Mouse (Mus musculus) brain, embryonic 18.5 days (tissue): ENCODE results near the gene Galt.

Experiments
- DNase-seq: peaks from one replicate; pipeline ENCODE4 v3.0.0-alpha.2; 2012; ENCODE audit warnings: low read depth, low spot score

Gene Galt

DNA sequence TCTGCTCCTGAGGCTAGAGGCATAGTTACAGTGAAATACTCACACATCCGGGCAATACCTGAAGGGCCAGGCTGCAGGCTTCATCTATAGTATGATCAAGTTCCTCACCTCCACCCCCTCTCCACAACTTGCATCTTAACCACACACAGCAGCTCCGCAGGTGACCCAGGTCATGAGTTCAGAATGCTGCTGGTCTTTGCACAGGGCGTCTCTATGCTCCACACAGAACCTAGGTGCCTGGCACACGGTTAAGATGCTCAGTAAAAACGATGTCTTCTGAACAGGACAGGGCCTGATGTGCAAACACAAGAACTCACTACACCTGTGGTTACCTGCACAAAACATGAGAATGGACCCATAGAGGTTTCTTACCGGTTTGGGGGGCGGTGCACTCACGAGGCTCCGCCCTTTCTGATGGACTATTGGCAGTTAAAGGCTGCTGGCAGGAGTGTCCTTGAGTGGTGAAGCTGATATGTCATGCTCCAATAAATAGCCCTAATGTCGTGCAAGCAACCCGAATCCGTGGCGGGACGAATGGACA lies at the start of gene Galt:
TSS of gene Galt (plus strand) at position 432 of the 541 bp plus-strand sequence.
- DNase-seq, result no peak

DNA sequence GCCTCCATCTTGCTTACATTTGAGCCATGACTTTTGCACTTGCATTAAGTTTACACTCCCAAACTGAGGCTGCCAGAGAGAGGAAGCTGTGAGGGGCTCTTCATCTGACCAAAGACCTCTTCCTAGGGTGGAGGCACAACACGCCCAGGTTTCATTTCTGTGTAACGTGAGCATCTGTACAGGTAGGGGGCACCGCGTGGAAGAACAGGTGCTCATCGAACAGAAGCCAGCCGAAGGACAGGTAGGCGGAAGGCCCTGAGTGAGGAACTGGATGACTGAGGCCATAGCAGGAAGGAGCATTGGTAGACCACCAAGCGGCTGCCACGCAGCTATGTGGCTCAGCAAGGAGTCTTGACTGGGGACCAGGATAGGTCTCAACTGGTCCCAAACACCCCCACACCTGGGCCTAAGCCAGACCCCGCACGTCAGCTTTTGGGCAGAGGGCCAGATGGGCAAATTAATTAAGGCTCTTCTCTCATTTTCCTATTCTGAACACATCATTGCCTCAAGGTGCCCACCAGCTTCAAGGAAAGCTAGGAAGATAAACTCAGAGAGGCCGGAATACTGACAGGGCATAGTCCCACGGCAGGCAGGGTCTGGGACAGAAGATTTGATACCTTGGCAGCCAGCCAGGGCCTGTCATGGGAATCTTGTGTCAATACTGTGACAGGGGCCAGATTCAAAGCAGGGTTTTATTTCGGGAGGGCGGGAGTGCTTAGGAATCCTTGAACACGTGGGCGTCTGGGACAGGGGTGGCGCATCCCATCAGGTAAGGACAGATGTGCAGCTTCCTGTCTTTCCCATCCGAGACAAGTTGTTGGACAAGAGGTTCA lies 48.9 kb upstream of the Galt start:
- no peak for DNase-seq

DNA sequence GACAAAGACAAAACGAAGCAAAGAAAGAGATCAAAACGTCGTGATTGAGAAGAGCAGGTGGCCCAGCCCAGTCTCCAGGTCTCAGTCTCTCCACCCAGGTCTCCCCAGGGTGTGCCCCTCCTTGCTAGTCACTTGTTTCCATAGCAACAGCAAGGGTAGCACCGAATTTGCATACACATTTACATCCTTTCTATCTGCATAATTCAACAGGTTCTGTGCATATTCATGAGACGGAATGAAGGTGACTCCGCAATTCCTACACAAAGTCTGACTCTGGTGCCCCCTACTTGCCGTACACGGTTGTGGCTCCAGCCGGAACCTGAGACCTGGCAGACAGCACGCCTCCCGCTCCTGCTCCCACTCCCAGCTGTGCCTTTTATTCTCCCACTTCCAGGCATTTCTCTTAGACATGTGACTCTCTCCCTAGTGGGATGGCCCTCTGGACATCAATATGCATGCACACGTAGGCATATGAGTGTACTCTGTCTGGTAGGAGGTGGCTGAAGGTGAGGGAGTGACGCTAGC lies 48.0 kb upstream of the Galt start:
- peak; percentile 73 for DNase-seq

DNA sequence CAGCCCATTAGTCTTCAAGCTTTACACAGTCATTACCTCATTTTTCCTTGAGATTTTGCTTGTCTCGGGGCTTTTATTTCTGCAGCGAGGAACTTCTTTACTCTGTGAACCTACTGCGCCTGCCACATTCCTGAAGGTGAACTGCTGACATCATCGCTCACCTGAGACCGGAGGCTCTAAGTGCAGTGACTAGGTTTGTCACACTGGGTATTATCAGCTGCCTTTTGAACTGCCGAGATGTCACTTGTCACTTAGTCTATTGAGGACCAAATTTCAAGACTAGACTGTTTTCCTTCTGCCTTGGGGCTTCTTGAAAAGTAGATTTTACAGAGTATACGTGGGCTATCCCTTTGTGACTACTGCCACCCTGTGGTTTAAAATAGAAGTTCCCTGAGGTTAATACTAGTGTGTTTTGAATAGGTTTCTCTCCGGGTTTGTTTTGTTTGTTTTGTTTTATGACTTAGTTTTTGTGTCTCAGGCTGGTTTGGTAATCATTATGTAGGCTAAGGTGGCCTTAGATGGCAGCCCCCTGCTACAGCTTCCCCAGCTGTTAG lies 46.8 kb upstream of the Galt start:
- no peak for DNase-seq

DNA sequence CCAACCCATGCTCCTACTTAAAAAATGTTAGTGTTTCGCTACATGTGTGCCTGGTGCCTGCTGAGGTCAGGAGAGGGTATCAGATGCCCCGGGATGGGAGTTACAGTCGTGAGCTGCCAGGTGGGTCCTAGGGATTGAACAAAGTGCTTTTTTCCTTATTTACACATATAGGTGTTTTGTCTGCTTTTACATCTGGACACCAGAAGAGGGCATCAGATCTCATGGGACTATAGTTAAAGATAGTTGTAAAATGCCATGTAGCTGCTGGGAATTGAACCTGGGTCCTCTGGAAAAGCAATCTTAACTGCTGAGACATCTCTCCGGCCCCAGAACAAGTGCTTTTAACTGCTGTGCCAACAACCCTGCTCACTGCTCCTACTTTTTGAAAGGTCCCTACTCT lies 44.8 kb upstream of the Galt start:
- no peak for DNase-seq

DNA sequence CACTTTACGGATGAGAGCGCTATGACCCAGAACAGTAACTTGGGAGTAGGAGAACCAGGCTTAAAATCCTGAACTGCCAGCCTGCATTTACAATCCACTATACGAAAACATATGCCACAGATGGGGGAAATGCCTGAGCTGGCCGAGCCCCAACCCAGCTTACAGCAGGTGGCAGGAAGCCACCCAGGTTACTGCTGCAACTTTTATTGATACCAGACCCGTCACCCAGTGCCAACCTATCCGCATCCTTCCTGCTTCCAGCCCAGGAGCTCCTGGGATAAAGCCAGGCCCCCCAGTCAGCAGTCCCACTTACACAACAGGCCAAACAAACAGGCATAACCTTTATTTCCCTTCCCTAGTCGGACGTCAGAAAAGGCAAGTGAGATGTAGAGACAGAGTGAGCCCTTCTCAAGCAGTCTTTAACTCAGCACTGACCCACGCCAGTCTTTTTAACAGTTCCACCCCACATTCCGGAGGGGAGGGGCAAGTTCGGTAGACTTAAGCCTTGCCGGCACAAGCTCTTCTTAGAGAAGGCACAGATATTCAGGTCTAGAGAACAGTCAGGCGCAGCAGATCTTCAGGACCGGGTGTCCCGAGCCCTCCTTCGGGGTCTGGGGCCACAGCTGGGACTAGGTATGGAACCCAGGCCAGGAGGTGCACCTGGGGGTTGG lies 43.2 kb upstream of the Galt start:
- DNase-seq, result no peak

DNA sequence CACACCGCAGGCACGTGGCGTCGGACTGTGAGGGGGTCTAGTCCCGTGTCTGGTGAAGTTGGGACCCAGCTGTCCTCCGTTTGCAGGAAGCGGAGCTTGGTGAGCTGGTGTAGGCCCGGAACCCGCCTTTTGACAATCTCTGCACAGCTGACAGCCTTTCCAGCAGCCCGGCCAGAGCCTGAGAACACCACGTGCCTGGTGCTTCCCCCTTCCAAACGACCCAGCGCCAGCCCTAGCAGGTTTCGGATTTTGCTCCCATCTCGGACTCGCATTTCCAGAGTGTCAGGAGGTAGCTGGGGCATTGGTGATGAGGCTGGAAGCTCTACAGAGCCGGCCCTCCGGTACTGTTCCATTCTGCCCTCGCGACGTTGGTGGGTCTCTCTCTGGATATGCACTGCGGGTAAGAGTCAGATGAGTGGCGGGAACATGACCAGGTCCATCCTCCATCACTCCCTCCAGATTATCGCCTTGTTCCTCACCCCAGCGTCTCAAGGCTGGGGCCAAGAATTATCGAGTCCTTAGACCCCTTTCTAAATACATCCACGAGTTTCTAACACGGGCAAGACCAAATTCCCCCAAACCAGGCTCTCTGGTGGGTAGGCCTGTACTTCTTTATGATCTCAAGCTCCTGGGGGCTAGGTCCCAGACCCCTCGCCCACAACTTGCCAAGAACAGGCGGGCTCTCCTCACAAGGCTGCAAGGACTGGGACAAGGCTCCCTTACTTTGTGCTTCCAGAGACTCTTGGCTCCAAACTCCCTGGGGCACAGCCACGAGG lies 42.4 kb upstream of the Galt start:
- no peak for DNase-seq

DNA sequence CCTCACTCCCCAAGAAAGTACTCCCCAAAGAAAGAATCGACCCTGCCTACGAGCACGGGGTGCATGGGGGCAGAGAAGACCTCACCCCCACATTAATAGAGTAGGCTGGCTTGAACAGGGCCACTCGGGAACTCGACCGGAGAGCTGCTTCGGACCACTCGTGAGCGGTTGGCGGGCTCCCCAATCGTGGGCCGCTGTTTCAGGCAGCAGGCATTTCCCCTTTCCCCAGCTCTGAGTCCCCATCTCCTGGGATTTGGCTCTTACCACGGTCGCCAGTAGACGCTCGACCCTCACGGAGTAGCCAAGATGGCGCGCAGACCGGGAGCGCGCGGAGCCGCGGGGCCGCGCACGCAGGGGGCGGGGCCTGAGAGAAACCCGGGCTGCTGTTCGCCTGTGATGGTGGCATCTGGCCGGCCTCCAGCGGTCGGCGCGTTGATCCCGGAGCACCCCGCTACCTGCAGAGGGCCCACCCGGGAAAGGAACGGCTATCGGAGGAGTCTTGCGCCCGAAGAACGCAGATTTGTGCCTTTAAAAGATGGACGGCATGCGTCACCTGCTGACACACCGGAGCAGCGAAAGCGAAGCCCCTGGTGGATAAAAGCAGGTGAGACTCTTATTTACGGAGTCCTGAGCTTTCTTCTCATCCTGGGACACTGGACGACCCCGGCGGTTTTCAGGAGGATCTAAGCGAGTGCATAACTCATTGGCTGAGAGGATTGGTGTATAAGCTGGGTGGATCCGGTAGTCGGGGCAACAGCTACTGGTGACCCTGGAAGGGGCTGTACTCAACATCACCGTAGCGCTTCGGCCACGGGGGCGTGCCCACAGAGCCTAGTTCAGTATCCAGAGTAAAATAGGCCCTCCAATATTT lies 41.6 kb upstream of the Galt start, which contains the start of gene Rpp25l:
TSS of gene Rpp25l (minus strand) at position 338 of the 871 bp plus-strand sequence.
- DNase-seq, result no peak

DNA sequence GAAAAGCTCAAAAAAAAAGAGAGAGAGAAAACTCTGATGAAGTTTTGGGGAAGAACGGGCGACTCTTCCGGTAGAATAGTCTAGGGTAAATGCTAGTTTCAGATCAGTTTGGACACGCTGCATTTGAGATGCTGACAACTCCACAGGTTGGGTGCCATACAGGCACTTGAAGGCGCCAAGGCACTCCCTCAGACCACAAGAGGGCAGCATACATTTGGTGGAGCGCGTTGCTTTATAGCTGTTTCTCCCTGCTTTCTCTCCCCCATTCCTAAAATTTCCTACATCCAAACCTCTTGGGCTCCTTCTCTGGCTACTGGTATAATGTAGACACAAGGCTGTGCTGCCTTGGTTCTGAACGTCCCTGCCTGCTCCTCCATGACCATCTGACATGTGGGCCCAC lies 40.8 kb upstream of the Galt start:
- DNase-seq, result no peak

DNA sequence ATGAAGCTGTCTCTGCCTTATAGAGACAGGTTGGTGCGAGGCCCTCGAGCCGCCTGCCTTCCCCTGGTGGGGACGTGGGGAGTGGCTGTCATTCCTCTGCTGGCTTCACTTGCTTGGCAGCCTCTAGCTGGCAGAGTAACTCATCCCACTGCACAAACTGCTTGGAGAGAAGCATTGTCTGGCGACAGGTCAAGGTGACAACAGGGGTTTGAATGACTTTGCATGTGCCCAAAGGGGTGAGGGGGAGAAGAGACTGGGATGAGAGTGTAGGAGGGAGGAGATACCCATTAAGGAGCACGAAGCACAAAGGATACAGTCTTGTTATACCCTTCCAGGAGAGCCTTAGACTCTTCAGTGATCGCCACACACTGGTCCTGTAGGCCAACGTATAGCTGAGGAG lies 39.9 kb upstream of the Galt start:
- no peak for DNase-seq

DNA sequence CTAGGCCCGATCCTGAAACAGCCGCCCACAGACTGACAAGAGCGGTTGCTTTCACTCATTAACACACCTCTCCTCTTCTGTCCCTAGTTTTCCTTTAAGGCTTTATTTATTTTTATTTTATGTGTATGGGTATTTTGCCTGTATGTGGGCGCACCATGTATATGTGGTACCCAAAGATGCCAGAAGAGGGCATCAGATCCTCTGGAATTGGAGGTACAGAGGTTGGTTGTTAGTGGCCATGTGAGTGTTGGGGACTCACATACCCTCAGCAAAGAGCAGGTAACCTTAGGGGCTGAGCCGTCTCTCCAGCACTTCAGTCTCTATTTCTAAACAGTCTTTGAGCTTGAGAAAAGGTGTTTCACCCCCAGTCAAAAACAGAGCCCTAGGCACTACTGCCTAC lies 39.4 kb upstream of the Galt start:
- no peak for DNase-seq

DNA sequence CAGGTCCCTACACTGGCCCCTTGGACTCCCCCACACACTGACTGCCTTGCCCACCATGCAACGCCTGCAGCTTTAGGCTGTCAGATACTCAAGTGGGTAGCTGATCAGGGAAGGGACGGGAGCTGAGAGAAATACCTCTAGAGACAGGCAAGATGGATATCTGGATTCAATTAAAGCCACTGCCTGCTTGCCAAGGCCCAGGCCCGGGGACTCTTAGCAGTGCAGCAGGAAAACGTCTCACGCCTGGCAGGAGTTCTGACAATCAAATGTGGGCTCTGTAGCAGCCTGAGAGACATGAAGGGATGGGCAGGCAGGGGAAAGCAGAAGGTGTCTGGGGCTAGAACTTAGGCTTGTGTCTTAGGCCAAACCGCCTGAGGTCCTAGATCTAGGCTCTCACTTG lies 38.2 kb upstream of the Galt start:
- DNase-seq, result no peak

DNA sequence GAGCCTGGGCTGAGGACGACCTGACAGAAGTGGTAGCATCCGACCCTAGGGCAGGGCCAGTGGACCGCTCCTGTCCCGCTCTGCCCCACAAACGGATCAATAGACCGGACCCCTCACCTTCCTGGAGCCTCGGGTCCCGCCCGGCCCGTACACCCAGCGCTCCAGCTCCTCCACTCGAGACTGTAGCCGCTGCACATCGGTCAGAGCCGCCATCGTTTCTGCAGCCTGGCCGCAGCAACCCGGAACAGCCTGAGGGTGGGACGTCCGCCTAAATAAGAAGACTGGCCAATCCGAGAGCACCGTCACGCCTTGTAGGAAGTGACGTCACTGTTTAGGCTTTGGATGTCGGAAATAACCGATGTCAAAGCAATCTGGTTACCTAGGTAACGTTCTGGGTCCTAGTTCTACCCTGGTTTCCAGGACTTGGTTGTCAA lies 32.1 kb upstream of the Galt start, which contains the start of gene Dctn3:
TSS of gene Dctn3 (minus strand) at position 253 of the 434 bp plus-strand sequence.
- peak; percentile 95 for DNase-seq

DNA sequence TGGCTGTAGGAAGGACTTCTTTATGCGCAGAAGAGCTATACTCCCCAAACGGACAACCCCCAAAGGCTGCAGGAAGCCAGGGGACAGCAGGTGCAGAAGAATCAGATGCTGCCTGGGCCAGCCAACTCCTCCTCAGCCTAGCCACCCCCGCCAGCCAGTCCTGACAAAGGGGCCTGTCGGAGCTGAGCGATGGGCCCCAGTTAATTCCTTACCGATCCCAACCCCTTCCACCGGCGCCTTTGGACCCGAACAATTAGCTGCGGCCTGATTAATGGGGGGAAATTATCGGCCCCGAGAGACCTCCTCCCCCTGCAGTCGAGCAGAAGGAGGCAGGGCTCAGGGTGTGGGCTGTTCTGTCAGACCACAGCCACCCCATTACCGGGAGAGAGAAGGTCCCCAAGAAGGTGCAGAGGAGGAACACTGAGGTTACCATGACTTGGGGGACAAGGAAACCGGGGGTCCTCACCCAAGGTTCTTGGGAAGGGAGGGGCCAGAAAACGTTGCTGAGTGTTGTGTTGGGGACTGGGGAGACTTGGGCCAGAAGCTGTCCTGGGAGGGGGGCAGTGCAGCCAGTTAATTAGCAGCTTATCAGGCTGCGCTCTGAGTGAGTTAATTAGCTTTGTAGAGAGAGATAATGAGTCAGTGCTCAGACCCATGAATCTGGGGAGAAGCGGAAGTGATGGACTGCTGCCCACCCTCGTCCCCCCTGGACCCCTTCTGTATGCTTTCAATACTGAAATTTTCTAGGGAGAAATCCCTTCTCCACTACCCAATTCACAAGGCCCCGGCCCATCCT lies 28.0 kb upstream of the Galt start:
- no peak for DNase-seq

DNA sequence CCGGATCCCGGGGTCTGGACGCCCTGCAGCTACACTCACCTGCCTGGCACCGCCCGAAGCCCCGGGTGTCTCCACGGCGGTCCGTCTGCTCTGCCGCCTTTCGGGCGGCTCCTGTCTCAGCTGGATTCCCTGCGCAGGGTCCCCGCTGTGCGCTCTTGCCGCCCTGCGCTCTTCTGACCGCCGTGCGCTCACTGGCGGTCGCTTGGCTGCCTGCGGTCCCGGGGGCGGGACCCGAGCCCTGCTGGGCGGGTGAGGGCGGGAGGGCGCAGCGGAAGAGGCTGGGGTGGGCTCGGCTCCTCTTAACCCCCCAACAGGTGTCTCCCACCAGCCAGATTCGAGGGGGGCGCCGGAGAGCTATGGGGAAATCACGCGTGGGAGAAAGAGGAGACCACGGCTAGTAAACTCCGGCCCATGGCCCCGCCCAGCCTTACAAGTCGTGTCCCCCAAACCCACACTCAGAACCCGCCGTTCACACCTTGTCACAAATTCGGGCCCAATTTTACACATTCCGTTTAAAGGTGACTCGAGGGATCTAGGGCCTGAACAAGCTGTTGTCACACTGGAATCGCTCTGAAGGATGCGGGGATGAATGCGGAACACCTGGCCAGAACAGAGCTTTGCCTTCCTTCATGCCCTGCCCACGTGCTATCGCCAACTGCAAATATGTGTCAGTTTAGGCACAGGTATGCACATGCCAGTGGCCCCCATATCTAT lies 23.8 kb upstream of the Galt start, which contains the start of gene Arid3c:
TSS of gene Arid3c (minus strand) at position 91 of the 714 bp plus-strand sequence.
- DNase-seq, result no peak

DNA sequence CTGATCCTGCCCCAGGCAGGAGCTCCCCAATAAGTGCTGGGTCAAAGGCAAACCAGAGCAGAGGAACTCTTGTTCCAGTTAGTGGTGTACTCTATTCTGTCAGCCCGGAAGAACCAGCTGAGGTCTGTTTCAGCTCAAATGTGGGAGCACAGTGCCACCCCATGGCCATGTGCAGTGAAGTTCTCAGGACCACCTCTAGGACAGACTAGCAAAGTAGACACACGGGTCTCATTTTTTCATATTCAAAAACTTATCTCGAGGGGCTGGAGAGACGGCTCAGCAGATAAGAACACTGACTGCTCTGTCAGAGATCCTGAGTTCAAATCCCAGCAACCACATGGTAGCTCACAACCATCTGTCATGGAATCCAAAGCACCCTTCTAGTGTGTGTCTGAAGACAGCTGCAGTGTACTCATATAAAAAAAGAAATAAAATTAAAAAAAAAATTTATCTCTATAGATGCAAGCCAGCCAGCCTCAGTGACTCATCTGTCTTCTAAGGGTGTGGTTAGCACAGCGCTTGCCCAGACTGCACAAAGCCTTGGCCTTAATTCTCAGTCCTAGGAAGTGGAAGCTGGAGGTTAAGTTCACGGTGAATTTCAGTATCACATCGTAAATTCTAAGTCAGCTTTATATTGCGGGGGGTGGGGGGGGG lies 17.3 kb upstream of the Galt start:
- peak; percentile 40 for DNase-seq

DNA sequence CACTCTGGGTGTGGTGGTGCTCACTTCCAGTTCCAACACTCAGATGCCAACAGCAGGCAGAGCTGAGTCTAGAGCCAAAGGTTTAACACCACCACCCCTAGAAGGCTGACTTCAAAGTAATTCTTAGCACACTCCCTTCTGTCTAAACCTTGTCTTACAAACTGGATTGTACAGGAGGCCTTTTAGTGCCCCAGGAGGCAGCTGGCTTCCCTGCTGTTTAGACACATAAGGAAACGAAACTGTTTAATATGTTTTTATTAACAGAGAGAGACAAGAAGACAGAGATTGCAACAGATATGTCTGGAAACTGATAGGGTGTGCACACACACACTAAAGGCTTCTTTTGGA lies 16.8 kb upstream of the Galt start:
- no peak for DNase-seq

DNA sequence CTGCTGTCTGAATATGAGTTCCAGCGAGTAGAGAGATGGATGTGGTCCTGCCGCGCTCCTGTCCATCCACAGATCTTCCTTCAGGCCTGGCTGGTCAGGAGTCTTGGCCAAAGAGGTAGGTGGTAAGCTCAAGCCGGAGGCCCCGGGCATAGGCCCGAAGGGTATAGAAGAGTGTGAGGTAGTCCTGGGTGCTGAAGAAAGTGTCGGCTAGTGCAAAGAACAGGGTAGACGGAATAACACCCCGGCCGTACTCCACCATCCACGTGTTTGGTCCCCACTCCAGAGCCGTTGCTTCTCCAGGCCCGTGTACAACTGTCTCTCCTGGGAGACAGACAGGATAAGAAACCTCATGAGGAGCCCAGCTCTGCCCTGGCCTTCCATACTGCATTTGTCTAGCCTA lies 15.8 kb upstream of the Galt start:
- DNase-seq, result no peak
